Mouse (Mus musculus) midbrain, embryonic 14.5 days (tissue): Measurements from ENCODE around the gene Hoxb3. TPM values are rescaled to one million over a fixed set of nuclear protein-coding genes. Genes with fewer than 3 reads are reported as not detected.

Source experiments
- ATAC-seq: fragments of 200-750 bp; cut with Nextera tagmentation; 2 replicates; pipeline ENCODE4 v1.8.0; 2017; ENCODE audit warnings: moderate number of reproducible peaks, moderate library complexity; ENCODE audit not compliant: low FRiP score, low TSS enrichment
- DNase-seq: peaks from one replicate; pipeline ENCODE4 v3.0.0-alpha.2; 2015
- H3K27ac ChIP-seq: fragments of 300-500 bp; sonication (generic); replicated peaks from 2 replicates; pipeline ENCODE4 v1.5.1; 2014; ENCODE audit warnings: mild to moderate bottlenecking, low read depth, low read length, moderate library complexity
- H3K27me3 ChIP-seq: fragments of 300-500 bp; sonication (generic); 2 replicates; pipeline ENCODE4 v1.6.1; 2014; ENCODE audit warnings: low read length, control low read depth, mixed read lengths; ENCODE audit not compliant: control insufficient read depth, insufficient read depth
- H3K36me3 ChIP-seq: fragments of 300-500 bp; sonication (generic); 2 replicates; pipeline ENCODE4 v1.6.1; 2014; ENCODE audit warnings: low read length, control low read depth; ENCODE audit not compliant: control insufficient read depth, insufficient read depth
- H3K4me1 ChIP-seq: fragments of 300-500 bp; sonication (generic); 2 replicates; pipeline ENCODE4 v1.6.1; 2014; ENCODE audit warnings: mild to moderate bottlenecking, antibody characterized with exemption, low read length, control low read depth; ENCODE audit not compliant: control insufficient read depth, insufficient read depth
- H3K4me2 ChIP-seq: fragments of 300-500 bp; sonication (generic); 2 replicates; pipeline ENCODE4 v1.6.1; 2014; ENCODE audit warnings: mild to moderate bottlenecking, low read length, moderate library complexity
- H3K4me3 ChIP-seq: fragments of 300-500 bp; sonication (generic); replicated peaks from 2 replicates; pipeline ENCODE4 v1.5.1; 2014; ENCODE audit warnings: low read depth, low read length
- H3K9ac ChIP-seq: fragments of 300-500 bp; sonication (generic); replicated peaks from 2 replicates; pipeline ENCODE4 v1.6.1; 2014; ENCODE audit warnings: mild to moderate bottlenecking, low read length, moderate library complexity
- H3K9me3 ChIP-seq: fragments of 300-500 bp; sonication (generic); 2 replicates; pipeline ENCODE4 v1.6.1; 2016; ENCODE audit warnings: low read length, control low read depth, mixed read lengths; ENCODE audit not compliant: control insufficient read depth
- WGBS: fragments of 180-500 bp; shearing (Covaris S2); extraction: QIAGEN DNeasy Blood & Tissue Kit; methylation state at CpG from one replicate; pipeline ENCODE4 v1.1.7; 2014; 5-methylcytosine and 5-hydroxymethylcytosine counted together
- polyA plus RNA-seq: library from polyadenylated mRNA; unstranded; fragments of >200 nt; fragmentation: Nextera tagmentation; extraction: Ambion mirVana; gene quantifications from 2 replicates; pipeline ENCODE4 v1.2.1, GENCODE M21; 2014

Gene Hoxb3
- polyA plus RNA-seq, 1 experiment from 2014 or later = not detected

- under 1% methylated on average over 32 of the region's 32 CpGs for WGBS
- H3K27me3 ChIP-seq = peaks cover 98% of the 10 kb centered on the region
- DNase-seq (peak; percentile 87), ATAC-seq (no peak)
- no peak overlapping the region for H3K27ac ChIP-seq
- no peaks in the 10 kb centered on the region for H3K4me1 ChIP-seq
- H3K4me2 ChIP-seq = no peak overlapping the region
- H3K36me3 ChIP-seq = no peaks in the 10 kb centered on the region
- H3K4me3 ChIP-seq = no peak overlapping the region
- H3K9me3 ChIP-seq = no peaks in the 10 kb centered on the region
- H3K9ac ChIP-seq = no peak overlapping the region
These were observed 28.7 kb upstream of the Hoxb3 start for GRCm38 (mm10) chr11:96294245-96295091.

- WGBS = under 1% methylated on average over 30 of the region's 30 CpGs
- Histone ChIP-seq H3K27ac (no peak overlapping the region), H3K4me2 (no peak overlapping the region)
These were observed 27.9 kb upstream of the Hoxb3 start for GRCm38 (mm10) chr11:96295092-96295835.

GRCm38 (mm10) chr11:96296997-96297396 lies 26.1 kb upstream of the Hoxb3 start:
- Histone ChIP-seq H3K4me1 (no peaks in the 10 kb centered on the region), H3K9ac (no peak overlapping the region), H3K4me2 (no peak overlapping the region), H3K9me3 (no peaks in the 10 kb centered on the region), H3K36me3 (no peaks in the 10 kb centered on the region), H3K27ac (no peak overlapping the region), H3K4me3 (no peak overlapping the region), H3K27me3 (peaks cover 100% of the 10 kb centered on the region)
- ATAC-seq (no peak), DNase-seq (no peak)
- WGBS = 1% methylated on average over 2 of the region's 2 CpGs

More at GRCm38 (mm10) chr11:96295092-96295835, 27.9 kb upstream of the Hoxb3 start:
- no peak for ATAC-seq
- Histone ChIP-seq H3K27me3 (peaks cover 98% of the 10 kb centered on the region), H3K4me1 (no peaks in the 10 kb centered on the region), H3K36me3 (no peaks in the 10 kb centered on the region), H3K9ac (no peak overlapping the region), H3K9me3 (no peaks in the 10 kb centered on the region), H3K4me3 (no peak overlapping the region)
- no peak for DNase-seq

GRCm38 (mm10) chr11:96297428-96297827 lies 25.7 kb upstream of the Hoxb3 start:
- DNase-seq = no peak
- H3K27ac ChIP-seq = no peak overlapping the region
- H3K4me1 ChIP-seq = no peaks in the 10 kb centered on the region
- ATAC-seq = no peak
- H3K27me3 ChIP-seq = peaks cover 100% of the 10 kb centered on the region
- H3K9ac ChIP-seq = no peak overlapping the region
- 0% methylated on average over 3 of the region's 3 CpGs for WGBS
- no peak overlapping the region for H3K4me2 ChIP-seq
- no peaks in the 10 kb centered on the region for H3K36me3 ChIP-seq
- no peaks in the 10 kb centered on the region for H3K9me3 ChIP-seq
- H3K4me3 ChIP-seq = no peak overlapping the region

- DNase-seq (no peak), ATAC-seq (no peak)
- WGBS = 1% methylated on average over 11 of the region's 11 CpGs
- Histone ChIP-seq H3K36me3 (no peaks in the 10 kb centered on the region), H3K4me1 (no peaks in the 10 kb centered on the region), H3K9me3 (no peaks in the 10 kb centered on the region), H3K4me3 (no peak overlapping the region), H3K27me3 (peaks cover 100% of the 10 kb centered on the region), H3K4me2 (no peak overlapping the region), H3K9ac (no peak overlapping the region), H3K27ac (no peak overlapping the region)
These were observed 25.0 kb upstream of the Hoxb3 start for GRCm38 (mm10) chr11:96297968-96298635.

- no peak for ATAC-seq
These were observed 24.0 kb upstream of the Hoxb3 start for GRCm38 (mm10) chr11:96298895-96299667.

GRCm38 (mm10) chr11:96299781-96300180 lies 23.3 kb upstream of the Hoxb3 start:
- Histone ChIP-seq H3K9ac (no peak overlapping the region), H3K27ac (no peak overlapping the region), H3K36me3 (no peaks in the 10 kb centered on the region), H3K4me3 (no peak overlapping the region), H3K4me1 (no peaks in the 10 kb centered on the region), H3K27me3 (peaks cover 100% of the 10 kb centered on the region), H3K4me2 (no peak overlapping the region), H3K9me3 (no peaks in the 10 kb centered on the region)
- WGBS = under 1% methylated on average over 9 of the region's 9 CpGs
- no peak for ATAC-seq
- DNase-seq = no peak

More at GRCm38 (mm10) chr11:96298895-96299667, 24.0 kb upstream of the Hoxb3 start:
- under 1% methylated on average over 66 of the region's 66 CpGs for WGBS
- H3K4me3 ChIP-seq = no peak overlapping the region
- H3K27ac ChIP-seq = no peak overlapping the region
- H3K4me1 ChIP-seq = no peaks in the 10 kb centered on the region
- no peak overlapping the region for H3K9ac ChIP-seq
- peaks cover 100% of the 10 kb centered on the region for H3K27me3 ChIP-seq
- H3K9me3 ChIP-seq = no peaks in the 10 kb centered on the region
- H3K36me3 ChIP-seq = no peaks in the 10 kb centered on the region
- DNase-seq = no peak
- no peak overlapping the region for H3K4me2 ChIP-seq
